Mouse (Mus musculus) CH12.LX (cell line): ENCODE results near the gene Ttc34. TPM values are rescaled to one million over a fixed set of nuclear protein-coding genes. Genes with fewer than 3 reads are reported as not detected.

Experiments
- DNase-seq: peaks from one replicate; pipeline ENCODE4 v3.0.0-alpha.2; 2013; ENCODE audit errors: extremely low read depth
- H3K27ac ChIP-seq: 2 replicates; pipeline ENCODE4 v1.5.1; 2012; ENCODE audit warnings: low read depth, mild to moderate bottlenecking, control low read depth, moderate library complexity; ENCODE audit not compliant: insufficient read depth
- H3K27me3 ChIP-seq: replicated peaks from 2 replicates; pipeline ENCODE3; 2012; ENCODE audit warnings: inconsistent platforms
- H3K36me3 ChIP-seq, 2 experiments: replicated peaks in 1 of 2; 2 replicates each; pipeline versions ENCODE3 to v1.6.1; 2012; ENCODE audit warnings: inconsistent platforms in 1 of 2, low read length in 1 of 2, mild to moderate bottlenecking in 1 of 2, mixed read lengths in 1 of 2, moderate library complexity in 1 of 2; ENCODE audit not compliant: control insufficient read depth in 1 of 2, insufficient read depth in 1 of 2
- H3K4me1 ChIP-seq, 2 experiments: 2 replicates each; pipeline ENCODE4 v1.6.1; 2012; ENCODE audit warnings: inconsistent platforms in 1 of 2, moderate library complexity in 1 of 2; ENCODE audit not compliant: insufficient read depth in 2 of 2, control insufficient read depth in 1 of 2
- H3K4me2 ChIP-seq: 2 replicates; pipeline ENCODE4 v1.6.1; 2012; ENCODE audit warnings: low read depth, mild to moderate bottlenecking, control low read depth; ENCODE audit not compliant: poor library complexity, insufficient read depth, severe bottlenecking
- H3K4me3 ChIP-seq, 3 experiments: fragments of 150-350 bp in 1 of 3; sonication (generic) in 1 of 3; replicated peaks in 1 of 3; 2 replicates each; pipeline versions ENCODE3 to v1.5.1; 2011 to 2012; ENCODE audit warnings: low read depth in 2 of 3, low read length in 2 of 3, mild to moderate bottlenecking in 2 of 3, moderate library complexity in 2 of 3, control low read depth in 1 of 3, improper control_type of control experiment in 1 of 3, inconsistent platforms in 1 of 3, mixed read lengths in 1 of 3; ENCODE audit not compliant: poor library complexity in 1 of 3
- H3K79me2 ChIP-seq: replicated peaks from 2 replicates; pipeline ENCODE4 v1.6.1; 2012; ENCODE audit warnings: mild to moderate bottlenecking, moderate library complexity; ENCODE audit not compliant: control insufficient read depth, poor library complexity, insufficient read depth, severe bottlenecking; ENCODE audit errors: extremely low read depth
- H3K9ac ChIP-seq: 2 replicates; pipeline ENCODE4 v1.6.1; 2012; ENCODE audit warnings: low read depth, mild to moderate bottlenecking, control low read depth, moderate library complexity; ENCODE audit not compliant: insufficient read depth
- H3K9me3 ChIP-seq: replicated peaks from 2 replicates; pipeline ENCODE3; 2012; ENCODE audit warnings: low read length, inconsistent platforms, mixed read lengths
- BHLHE40 ChIP-seq: IDR thresholded peaks from 2 replicates; pipeline ENCODE4 v1.6.1; 2011; ENCODE audit warnings: mild to moderate bottlenecking, low read depth, low read length, improper control_type of control experiment
- EP300 ChIP-seq: IDR thresholded peaks from 2 replicates; pipeline ENCODE4 v1.6.1; 2011; ENCODE audit warnings: low read length, improper control_type of control experiment
- ETS1 ChIP-seq: conservative IDR thresholded peaks from 2 replicates; pipeline ENCODE4 v1.6.1; 2012; ENCODE audit warnings: low read depth, mild to moderate bottlenecking, inconsistent platforms, low read length, improper control_type of control experiment, moderate library complexity
- GABPA ChIP-seq: IDR thresholded peaks from 2 replicates; pipeline ENCODE4 v1.6.1; 2012; ENCODE audit warnings: low read depth, low read length, improper control_type of control experiment, inconsistent platforms; ENCODE audit not compliant: insufficient replicate concordance
- IRF4 ChIP-seq: IDR thresholded peaks from 2 replicates; pipeline ENCODE4 v1.6.1; 2014; ENCODE audit warnings: low read depth, mild to moderate bottlenecking, inconsistent platforms, low read length, improper control_type of control experiment
- JUN ChIP-seq: IDR thresholded peaks from 2 replicates; pipeline ENCODE4 v1.6.1; 2011; ENCODE audit warnings: low read depth, mild to moderate bottlenecking, low read length, improper control_type of control experiment, moderate library complexity; ENCODE audit not compliant: insufficient read depth
- MAFK ChIP-seq: IDR thresholded peaks from 2 replicates; pipeline ENCODE4 v1.6.1; 2011; ENCODE audit warnings: low read length, improper control_type of control experiment; ENCODE audit not compliant: insufficient replicate concordance
- MAX ChIP-seq: IDR thresholded peaks from 2 replicates; pipeline ENCODE4 v1.6.1; 2011; ENCODE audit warnings: low read length, improper control_type of control experiment
- MEF2A ChIP-seq: IDR thresholded peaks from 2 replicates; pipeline ENCODE4 v1.6.1; 2014; ENCODE audit warnings: low read depth, mild to moderate bottlenecking, inconsistent platforms, low read length, improper control_type of control experiment, borderline replicate concordance
- MXI1 ChIP-seq: IDR thresholded peaks from 2 replicates; pipeline ENCODE4 v1.6.1; 2011; ENCODE audit warnings: mild to moderate bottlenecking, low read depth, low read length, improper control_type of control experiment
- POLR2AphosphoS2 ChIP-seq: IDR thresholded peaks from 2 replicates; pipeline ENCODE4 v1.6.1; 2011; ENCODE audit warnings: low read depth, low read length, improper control_type of control experiment
- RAD21 ChIP-seq: IDR thresholded peaks from 2 replicates; pipeline ENCODE4 v1.6.1; 2011; ENCODE audit warnings: low read depth, mild to moderate bottlenecking, low read length, improper control_type of control experiment, moderate library complexity
- SMC3 ChIP-seq: IDR thresholded peaks from 2 replicates; pipeline ENCODE4 v1.6.1; 2011; ENCODE audit warnings: low read depth, low read length, improper control_type of control experiment
- TCF12 ChIP-seq: IDR thresholded peaks from 2 replicates; pipeline ENCODE4 v1.6.1; 2014; ENCODE audit warnings: low read depth, mild to moderate bottlenecking, inconsistent platforms, low read length, improper control_type of control experiment
- dilution Hi-C: fragments of 300-500 bp; cut with MboI; formaldehyde crosslinking; loops from 2 replicates; pipeline ENCODE4 v1.14.3; 2020; ENCODE audit warnings: low sequenced_read_pairs; ENCODE audit not compliant: extremely low pct_unique_long_range_greater_than_20kb, extremely low pct_ligation_motif_present
- in situ Hi-C: fragments of 300-500 bp; cut with MboI; formaldehyde crosslinking; loops from 3 replicates; pipeline ENCODE4 v1.14.3; 2019; ENCODE audit warnings: low sequenced_read_pairs, low pct_ligation_motif_present, low pct_unique_long_range_greater_than_20kb, mixed read lengths
- polyA plus RNA-seq: library from polyadenylated mRNA; unstranded; fragments of >175 nt; gene quantifications from 2 replicates; pipeline ENCODE4 v1.2.1, GENCODE M21; 2012; ENCODE audit warnings: low read depth; ENCODE audit not compliant: insufficient read length
- total RNA-seq, 2 experiments: library from RNA; depleted of rRNA; stranded (reverse); fragments of 300-350 nt in 1 of 2; fragments of >200 nt in 1 of 2; gene quantifications; 2 replicates each; pipeline ENCODE4 v1.2.3; 2012 to 2014

Gene Ttc34
- total and polyA plus RNA-seq, 3 experiments = not detected

DNA sequence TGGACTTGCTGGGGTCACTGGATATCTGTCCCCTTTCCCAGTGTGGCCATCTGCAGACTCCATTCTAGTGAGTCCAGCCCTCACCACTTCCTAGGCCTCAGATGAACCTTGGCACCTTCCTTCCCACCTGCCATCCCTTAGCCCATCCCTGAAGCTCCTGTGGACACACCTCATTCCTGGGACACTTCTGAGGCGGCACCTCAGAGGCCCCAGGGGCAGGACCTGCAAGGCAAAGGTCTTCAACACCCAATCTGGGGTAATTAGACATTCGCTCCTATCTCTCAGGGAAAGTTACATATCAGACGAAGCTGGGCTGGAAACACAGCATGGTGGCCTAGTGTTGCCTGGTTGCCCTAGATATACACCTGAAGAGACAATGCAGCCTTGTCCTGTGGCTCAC, 77.4 kb downstream of the Ttc34 start:
- peaks cover 53 to 70% of the 10 kb centered on the region in 2 experiments for H3K4me1 ChIP-seq
- H3K4me2 ChIP-seq = peak overlapping the region; percentile 74; the same call in 1 of the 2 replicates
- H3K9ac ChIP-seq = peak overlapping the region; percentile 5; the same call in 1 of the 2 replicates
- H3K9me3 ChIP-seq = peaks cover 14% of the 10 kb centered on the region
- H3K27me3 ChIP-seq = no peaks in the 10 kb centered on the region
- H3K79me2 ChIP-seq = no peaks in the 10 kb centered on the region
- in situ Hi-C loops (no loop called here), dilution Hi-C loops (no loop called here)
- DNase-seq = no peak
- TF ChIP-seq IRF4 (no peak), RAD21 (no peak), JUN (no peak), MXI1 (no peak), EP300 (no peak), MEF2A (no peak), GABPA (no peak), MAFK (no peak)
- H3K4me3 ChIP-seq = no peak overlapping the region
- H3K36me3 ChIP-seq = peaks cover 24 to 31% of the 10 kb centered on the region in 2 experiments
- peak overlapping the region; percentile 94 for H3K27ac ChIP-seq

DNA sequence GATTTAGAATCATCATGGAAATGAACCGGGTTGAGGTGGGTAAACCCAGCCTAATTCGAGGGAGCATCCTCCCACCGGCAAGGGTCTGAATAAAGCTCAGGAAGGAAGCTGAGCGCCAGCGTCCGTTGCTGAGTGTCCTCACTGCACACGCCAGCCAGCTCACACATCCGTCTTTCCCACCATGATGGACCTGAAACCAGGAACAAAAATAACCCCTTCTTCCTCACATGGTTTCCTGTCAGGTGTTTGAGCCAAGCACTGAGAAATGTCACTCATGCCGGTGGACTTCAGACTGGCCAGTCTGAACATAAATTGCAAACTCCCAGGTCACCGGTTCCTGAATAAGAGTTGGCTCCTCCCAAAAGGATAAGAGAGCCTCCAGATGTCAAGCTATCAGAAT, 78.0 kb downstream of the Ttc34 start:
- DNase-seq = no peak
- Histone ChIP-seq H3K4me1 (peaks cover 50 to 64% of the 10 kb centered on the region in 2 experiments), H3K9me3 (peaks cover 14% of the 10 kb centered on the region), H3K27me3 (no peaks in the 10 kb centered on the region), H3K4me3 (peak overlapping the region in 1 of 3 experiments; percentile 14), H3K27ac (peak overlapping the region; percentile 94), H3K79me2 (no peaks in the 10 kb centered on the region), H3K9ac (no peak overlapping the region; the same call in 1 of the 2 replicates), H3K4me2 (peak overlapping the region; percentile 74; the same call in 1 of the 2 replicates), H3K36me3 (peaks cover 24 to 31% of the 10 kb centered on the region in 2 experiments)
- dilution Hi-C loops (no loop called here), in situ Hi-C loops (no loop called here)
- peak; percentile 77; the same call in 1 of the 2 replicates for TF ChIP-seq MEF2A
- no peak for TF ChIP-seq MAX
- peak; percentile 40; the same call in 1 of the 2 replicates for TF ChIP-seq BHLHE40
- no peak for TF ChIP-seq SMC3
- TF ChIP-seq TCF12 = peak; percentile 36; the same call in 1 of the 2 replicates
- peak; percentile 65 for TF ChIP-seq ETS1
- TF ChIP-seq POLR2AphosphoS2 = no peak
